Mouse (Mus musculus) ZHBTc4 (cell line): ENCODE measurements around the gene Golga4.

Experiments
- DNase-seq: peaks from one replicate; pipeline ENCODE4 v3.0.0-alpha.2; 2011; ENCODE audit warnings: low read depth, low spot score

The Golga4 gene

DNA sequence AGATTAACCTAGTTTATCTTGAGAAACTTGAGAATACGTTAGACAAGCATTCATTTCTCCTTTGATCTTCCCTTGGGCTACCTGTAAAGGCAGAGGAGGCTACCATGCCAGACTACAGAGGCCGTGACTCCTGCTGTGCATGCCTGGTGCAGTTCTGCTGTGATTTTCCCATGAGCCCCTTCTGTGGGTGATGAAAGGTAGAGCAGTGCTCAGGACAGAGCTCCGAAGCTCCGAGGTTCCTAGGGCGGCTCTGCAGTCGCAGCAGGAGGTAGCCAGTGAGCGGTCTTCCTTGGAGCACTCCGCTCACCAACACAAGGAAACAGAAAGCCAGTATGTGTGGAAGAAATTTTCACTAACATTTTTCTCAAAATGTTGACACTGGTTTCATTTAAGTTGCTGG lies 15.6 kb downstream of the Golga4 start:
- peak; percentile 66 for DNase-seq

GRCm38 (mm10) chr9:118523738-118524137 lies 17.7 kb downstream of the Golga4 start:
- DNase-seq: no peak

DNA sequence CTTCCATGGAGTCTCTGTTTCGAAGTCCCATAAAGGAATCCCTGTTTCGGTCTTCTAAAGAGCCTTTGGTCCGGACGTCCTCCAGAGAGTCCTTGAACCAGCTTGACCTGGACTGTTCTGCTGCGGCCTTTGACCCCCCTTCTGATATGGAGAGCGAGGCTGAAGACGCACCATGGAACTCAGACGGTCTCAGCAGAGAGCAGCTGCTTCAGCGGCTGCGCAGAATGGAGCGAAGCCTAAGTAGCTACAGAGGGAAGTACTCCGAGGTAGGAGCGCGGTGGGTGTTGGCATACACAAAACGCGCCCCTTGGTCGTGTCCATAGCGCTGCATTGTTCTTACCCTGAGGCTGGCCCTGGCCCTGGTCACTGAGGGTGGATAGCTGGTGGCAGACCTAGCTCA lies 21.0 kb downstream of the Golga4 start:
- peak; percentile 65 for DNase-seq

DNA sequence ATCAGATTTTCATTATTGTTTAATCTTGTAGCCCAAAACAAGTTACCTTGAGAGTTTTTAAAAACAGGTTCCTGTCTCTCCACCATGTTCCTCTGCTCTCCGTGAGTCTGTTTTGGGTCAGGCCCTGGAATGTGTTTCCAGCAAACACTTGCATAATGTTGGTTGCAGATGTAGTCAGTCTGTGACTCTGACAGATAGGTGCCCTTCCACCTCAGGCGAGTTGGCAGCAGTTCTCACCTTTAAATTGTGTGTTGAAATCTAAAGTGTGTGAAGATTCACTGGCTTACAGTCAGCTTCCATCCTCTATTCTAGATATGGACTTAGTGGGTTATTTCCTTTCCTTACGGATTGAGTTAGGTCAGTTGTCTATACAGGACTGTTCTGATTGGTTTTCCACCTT lies 23.7 kb downstream of the Golga4 start:
- DNase-seq: no peak

- no peak for DNase-seq
Observed at GRCm38 (mm10) chr9:118530679-118531078, 24.6 kb downstream of the Golga4 start.

GRCm38 (mm10) chr9:118532516-118533205 lies 26.6 kb downstream of the Golga4 start:
- no peak for DNase-seq

GRCm38 (mm10) chr9:118536946-118537345 lies 30.9 kb downstream of the Golga4 start:
- DNase-seq: no peak

- DNase-seq: peak; percentile 89
Observed at GRCm38 (mm10) chr9:118537463-118538339, 31.6 kb downstream of the Golga4 start.

- DNase-seq: no peak
Observed at GRCm38 (mm10) chr9:118541851-118542250, 35.8 kb downstream of the Golga4 start.

GRCm38 (mm10) chr9:118545146-118545545 lies 39.1 kb downstream of the Golga4 start:
- no peak for DNase-seq

DNA sequence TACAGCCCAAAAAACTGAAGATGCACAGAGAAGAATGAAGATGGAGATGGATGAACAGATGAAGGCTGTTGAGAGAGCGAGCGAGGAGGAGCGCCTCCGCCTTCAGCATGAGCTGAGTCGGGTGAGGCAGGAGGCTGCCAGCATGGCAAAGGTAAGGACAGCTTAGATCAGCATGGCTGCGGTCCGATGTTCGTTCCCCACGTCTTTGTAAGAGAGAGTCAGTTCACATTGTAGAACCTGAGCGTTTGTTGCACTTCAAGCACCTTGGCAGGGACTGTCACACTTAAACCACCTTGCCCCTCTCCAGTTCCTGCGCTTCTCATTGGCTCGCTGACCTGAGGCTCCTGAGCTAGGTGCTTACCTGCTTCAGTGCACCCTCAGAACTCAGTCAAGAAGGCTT lies 42.6 kb downstream of the Golga4 start:
- DNase-seq: no peak

DNA sequence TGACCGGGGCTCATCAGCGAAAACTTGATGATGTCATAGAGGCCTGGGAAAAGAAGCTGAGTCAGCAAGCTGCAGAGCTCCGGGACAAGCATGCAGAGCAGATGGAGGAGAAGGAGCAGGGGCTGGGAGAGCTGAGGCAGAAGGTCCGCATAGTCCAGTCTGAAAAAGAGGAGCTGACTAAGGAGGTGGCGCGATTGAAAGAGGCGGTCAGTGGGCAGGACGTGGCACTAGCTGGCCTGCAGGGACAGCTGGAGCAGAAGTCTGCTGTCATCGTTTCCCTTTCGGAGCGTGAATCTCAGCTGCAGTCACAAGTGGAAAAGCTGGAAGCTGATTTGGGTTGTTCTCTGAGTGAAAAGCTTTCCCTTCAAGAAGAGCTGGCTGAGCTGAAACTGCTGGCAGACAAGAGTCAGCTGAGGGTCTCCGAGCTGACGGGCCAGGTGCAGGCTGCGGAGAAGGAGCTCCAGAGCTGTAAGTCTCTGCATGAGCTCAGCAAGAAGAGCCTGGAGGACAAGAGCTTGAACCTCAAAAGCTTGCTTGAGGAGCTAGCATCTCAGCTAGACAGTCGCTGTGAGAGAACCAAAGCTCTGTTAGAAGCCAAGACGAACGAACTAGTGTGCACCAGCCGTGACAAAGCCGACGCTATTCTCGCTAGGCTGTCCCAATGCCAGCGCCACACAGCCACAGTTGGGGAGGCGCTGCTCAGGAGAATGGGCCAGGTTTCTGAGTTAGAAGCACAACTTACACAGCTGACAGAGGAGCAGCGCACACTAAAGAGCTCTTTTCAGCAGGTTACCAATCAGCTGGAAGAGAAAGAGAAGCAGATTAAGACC lies 51.1 kb downstream of the Golga4 start:
- no peak for DNase-seq

GRCm38 (mm10) chr9:118563356-118563755 lies 57.3 kb downstream of the Golga4 start:
- DNase-seq: no peak

DNA sequence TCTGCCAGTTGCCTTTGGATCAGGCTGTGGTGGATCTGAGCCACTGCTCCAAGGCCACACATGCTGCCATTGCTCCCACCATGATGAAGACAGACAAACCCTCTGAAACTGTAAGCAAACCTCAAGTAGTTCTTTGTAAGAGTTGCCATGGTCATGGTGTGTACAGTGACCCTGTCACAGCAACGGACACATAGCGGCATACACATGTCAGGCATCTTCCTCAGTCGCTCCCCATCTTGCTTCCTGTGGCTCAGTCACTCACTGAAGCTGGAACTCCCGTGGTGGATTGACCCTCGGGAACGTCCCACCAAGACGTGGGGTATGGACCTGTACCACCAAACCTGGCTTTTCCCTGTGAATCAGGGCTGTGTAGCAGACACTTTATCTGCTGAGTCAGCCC lies 57.8 kb downstream of the Golga4 start:
- DNase-seq: no peak

DNA sequence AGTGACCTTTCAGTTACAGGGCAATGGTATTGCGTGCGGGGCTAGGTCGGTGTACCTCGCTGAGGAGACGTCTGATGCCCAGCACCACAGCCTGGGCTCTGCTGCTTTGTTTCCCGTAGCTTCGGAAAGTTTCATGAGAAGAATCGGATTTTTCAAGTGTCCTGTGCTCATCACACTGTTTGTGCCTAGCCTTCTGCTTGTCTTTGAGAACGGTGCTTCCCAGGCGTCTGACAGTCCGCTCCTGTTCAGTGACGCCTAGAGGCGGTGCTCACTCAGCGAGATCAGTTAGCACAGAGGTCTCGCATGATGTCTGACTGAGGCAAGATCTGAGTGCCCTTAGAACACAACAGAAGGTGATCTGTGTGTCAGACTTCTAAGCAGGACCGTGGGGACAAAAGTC lies 58.6 kb downstream of the Golga4 start:
- DNase-seq: no peak

DNA sequence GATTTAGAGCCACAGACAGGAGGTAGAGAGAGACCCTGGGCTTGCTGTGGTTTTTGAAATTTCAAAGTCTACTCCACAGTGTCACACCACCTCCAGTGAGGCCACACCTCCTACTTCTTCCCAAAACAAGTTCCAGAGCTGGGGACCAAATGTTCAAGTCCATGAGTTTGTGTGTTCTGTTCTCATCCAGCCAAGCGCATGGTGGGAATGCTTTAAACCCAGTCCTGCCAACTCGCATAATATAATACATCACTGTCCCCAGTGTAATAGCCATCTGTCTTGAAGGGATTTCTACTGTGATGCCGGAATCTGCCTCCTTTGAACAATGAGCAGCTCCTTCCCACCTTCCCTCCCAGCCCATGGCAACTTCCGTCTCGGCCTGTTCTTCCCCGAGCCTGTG lies 63.3 kb downstream of the Golga4 start:
- DNase-seq: no peak

DNA sequence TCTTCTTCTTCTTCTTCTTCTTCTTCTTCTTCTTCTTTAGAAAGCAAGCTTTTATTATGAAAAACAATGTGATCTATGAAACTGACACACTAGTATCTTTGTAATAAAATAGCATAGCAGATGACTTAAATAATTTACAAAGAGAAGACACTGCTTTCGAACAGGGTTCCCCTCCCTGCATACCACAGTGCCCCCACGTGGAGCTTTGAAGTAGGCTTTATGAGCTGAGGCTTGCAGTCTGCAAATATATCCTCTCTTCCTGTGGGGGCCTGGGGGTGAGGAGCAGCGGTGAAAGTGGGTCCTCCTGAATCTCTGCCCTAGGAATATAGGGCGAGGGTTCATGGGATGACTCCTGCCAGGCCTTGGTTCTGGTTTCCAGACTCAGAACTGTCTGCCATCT lies 64.8 kb downstream of the Golga4 start:
- DNase-seq: no peak

DNA sequence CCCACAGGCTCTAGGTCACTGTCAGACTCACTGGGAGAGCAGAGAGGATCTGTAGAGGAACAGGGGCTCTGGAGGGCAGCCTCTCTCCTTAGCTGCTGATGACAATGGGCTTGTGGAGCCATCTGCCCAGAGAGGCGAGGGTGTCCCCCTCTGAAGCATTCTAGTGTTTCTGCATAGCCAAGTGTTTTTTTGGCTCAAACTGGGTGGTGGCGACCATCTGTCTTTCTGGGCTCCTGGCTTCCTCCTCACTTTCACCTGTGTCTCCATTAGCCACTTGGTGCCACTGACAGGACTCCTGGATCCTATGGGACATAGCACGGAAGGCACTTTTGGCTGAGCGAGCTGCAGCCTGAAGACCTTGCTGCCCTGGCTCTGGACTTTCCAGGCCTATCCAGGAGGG lies 65.6 kb downstream of the Golga4 start:
- no peak for DNase-seq

- no peak for DNase-seq
Observed at GRCm38 (mm10) chr9:118574911-118575310, 68.8 kb downstream of the Golga4 start.

GRCm38 (mm10) chr9:118580371-118580770 lies 74.3 kb downstream of the Golga4 start:
- DNase-seq: no peak

DNA sequence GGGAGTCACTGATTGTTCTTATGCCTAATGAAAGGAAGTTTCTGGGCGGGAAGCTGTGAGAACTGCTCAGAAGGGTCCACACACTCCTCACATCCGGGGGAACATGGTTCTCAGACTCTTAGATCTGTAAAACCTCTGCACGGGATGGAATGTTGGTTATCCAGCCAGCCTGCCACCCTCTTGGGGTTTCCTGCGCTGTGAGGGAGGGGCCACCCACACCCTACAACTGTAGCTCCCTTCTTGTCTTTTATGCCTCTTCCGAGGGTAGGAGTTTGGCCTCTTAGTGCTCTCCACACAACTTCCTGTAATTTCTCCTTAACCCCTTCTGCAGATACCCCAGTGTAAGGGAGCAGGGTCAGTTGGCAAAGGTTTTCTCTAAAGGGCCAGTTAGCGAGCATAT lies 76.7 kb downstream of the Golga4 start:
- DNase-seq: no peak

DNA sequence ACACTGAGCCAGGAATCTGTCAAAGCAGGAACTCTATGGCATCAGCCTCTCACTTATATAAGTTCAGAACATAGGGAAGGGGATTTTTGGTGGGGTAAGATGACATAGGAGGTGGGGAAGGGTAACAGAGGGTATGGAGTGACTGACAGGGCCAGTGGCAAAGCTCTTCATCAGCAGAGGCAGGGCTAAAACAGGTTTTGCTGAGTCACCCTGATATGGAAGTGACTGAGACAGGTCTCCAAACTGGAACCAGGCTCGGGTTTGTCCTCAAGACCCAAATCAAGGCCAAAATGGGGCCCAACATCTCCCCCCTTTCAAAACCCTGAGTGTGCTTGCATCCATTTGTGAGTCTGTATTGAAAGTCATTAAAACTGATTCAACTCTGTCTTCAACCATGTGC lies 78.8 kb downstream of the Golga4 start:
- DNase-seq: no peak
